Mouse (Mus musculus) CH12.LX (cell line): ENCODE results near the gene Kirrel2. TPM values are rescaled to one million over a fixed set of nuclear protein-coding genes. Genes with fewer than 3 reads are reported as not detected.

Experiments
- DNase-seq: peaks from one replicate; pipeline ENCODE4 v3.0.0-alpha.2; 2013; ENCODE audit errors: extremely low read depth
- H3K27ac ChIP-seq: 2 replicates; pipeline ENCODE4 v1.5.1; 2012; ENCODE audit warnings: low read depth, mild to moderate bottlenecking, control low read depth, moderate library complexity; ENCODE audit not compliant: insufficient read depth
- H3K27me3 ChIP-seq: replicated peaks from 2 replicates; pipeline ENCODE3; 2012; ENCODE audit warnings: inconsistent platforms
- H3K36me3 ChIP-seq, 2 experiments: replicated peaks in 1 of 2; 2 replicates each; pipeline versions ENCODE3 to v1.6.1; 2012; ENCODE audit warnings: inconsistent platforms in 1 of 2, low read length in 1 of 2, mild to moderate bottlenecking in 1 of 2, mixed read lengths in 1 of 2, moderate library complexity in 1 of 2; ENCODE audit not compliant: control insufficient read depth in 1 of 2, insufficient read depth in 1 of 2
- H3K4me1 ChIP-seq, 2 experiments: 2 replicates each; pipeline ENCODE4 v1.6.1; 2012; ENCODE audit warnings: inconsistent platforms in 1 of 2, moderate library complexity in 1 of 2; ENCODE audit not compliant: insufficient read depth in 2 of 2, control insufficient read depth in 1 of 2
- H3K4me2 ChIP-seq: 2 replicates; pipeline ENCODE4 v1.6.1; 2012; ENCODE audit warnings: low read depth, mild to moderate bottlenecking, control low read depth; ENCODE audit not compliant: poor library complexity, insufficient read depth, severe bottlenecking
- H3K4me3 ChIP-seq, 3 experiments: fragments of 150-350 bp in 1 of 3; sonication (generic) in 1 of 3; replicated peaks in 1 of 3; 2 replicates each; pipeline versions ENCODE3 to v1.5.1; 2011 to 2012; ENCODE audit warnings: low read depth in 2 of 3, low read length in 2 of 3, mild to moderate bottlenecking in 2 of 3, moderate library complexity in 2 of 3, control low read depth in 1 of 3, improper control_type of control experiment in 1 of 3, inconsistent platforms in 1 of 3, mixed read lengths in 1 of 3; ENCODE audit not compliant: poor library complexity in 1 of 3
- H3K79me2 ChIP-seq: replicated peaks from 2 replicates; pipeline ENCODE4 v1.6.1; 2012; ENCODE audit warnings: mild to moderate bottlenecking, moderate library complexity; ENCODE audit not compliant: control insufficient read depth, poor library complexity, insufficient read depth, severe bottlenecking; ENCODE audit errors: extremely low read depth
- H3K9ac ChIP-seq: 2 replicates; pipeline ENCODE4 v1.6.1; 2012; ENCODE audit warnings: low read depth, mild to moderate bottlenecking, control low read depth, moderate library complexity; ENCODE audit not compliant: insufficient read depth
- H3K9me3 ChIP-seq: replicated peaks from 2 replicates; pipeline ENCODE3; 2012; ENCODE audit warnings: low read length, inconsistent platforms, mixed read lengths
- BHLHE40 ChIP-seq: IDR thresholded peaks from 2 replicates; pipeline ENCODE4 v1.6.1; 2011; ENCODE audit warnings: mild to moderate bottlenecking, low read depth, low read length, improper control_type of control experiment
- CHD2 ChIP-seq: IDR thresholded peaks from 2 replicates; pipeline ENCODE4 v1.6.1; 2011; ENCODE audit warnings: low read length, improper control_type of control experiment
- ELF1 ChIP-seq: IDR thresholded peaks from 2 replicates; pipeline ENCODE4 v1.6.1; 2014; ENCODE audit warnings: low read depth, mild to moderate bottlenecking, inconsistent platforms, low read length, improper control_type of control experiment
- JUND ChIP-seq: conservative IDR thresholded peaks from 2 replicates; pipeline ENCODE4 v1.6.1; 2011; ENCODE audit warnings: low read depth, low read length, improper control_type of control experiment
- MAX ChIP-seq: IDR thresholded peaks from 2 replicates; pipeline ENCODE4 v1.6.1; 2011; ENCODE audit warnings: low read length, improper control_type of control experiment
- MAZ ChIP-seq: IDR thresholded peaks from 2 replicates; pipeline ENCODE4 v1.6.1; 2012; ENCODE audit warnings: low read depth, mild to moderate bottlenecking, inconsistent platforms, low read length, improper control_type of control experiment, moderate library complexity
- MXI1 ChIP-seq: IDR thresholded peaks from 2 replicates; pipeline ENCODE4 v1.6.1; 2011; ENCODE audit warnings: mild to moderate bottlenecking, low read depth, low read length, improper control_type of control experiment
- MYC ChIP-seq: IDR thresholded peaks from 2 replicates; pipeline ENCODE4 v1.6.1; 2011; ENCODE audit warnings: low read depth, mild to moderate bottlenecking, improper control_type of control experiment, low read length
- NELFE ChIP-seq: IDR thresholded peaks from 2 replicates; pipeline ENCODE4 v1.6.1; 2011; ENCODE audit warnings: low read depth, low read length, improper control_type of control experiment
- NRF1 ChIP-seq: IDR thresholded peaks from 2 replicates; pipeline ENCODE4 v1.6.1; 2014; ENCODE audit warnings: low read depth, mild to moderate bottlenecking, inconsistent platforms, low read length, improper control_type of control experiment, moderate library complexity
- PAX5 ChIP-seq: IDR thresholded peaks from 2 replicates; pipeline ENCODE4 v1.6.1; 2012; ENCODE audit warnings: low read length, inconsistent platforms, mixed read lengths
- POLR2A ChIP-seq: IDR thresholded peaks from 2 replicates; pipeline ENCODE4 v1.6.1; 2011; ENCODE audit warnings: low read depth, mild to moderate bottlenecking, improper control_type of control experiment, low read length
- RAD21 ChIP-seq: IDR thresholded peaks from 2 replicates; pipeline ENCODE4 v1.6.1; 2011; ENCODE audit warnings: low read depth, mild to moderate bottlenecking, low read length, improper control_type of control experiment, moderate library complexity
- SIN3A ChIP-seq: IDR thresholded peaks from 2 replicates; pipeline ENCODE4 v1.6.1; 2012; ENCODE audit warnings: low read length, improper control_type of control experiment, inconsistent platforms
- SMC3 ChIP-seq: IDR thresholded peaks from 2 replicates; pipeline ENCODE4 v1.6.1; 2011; ENCODE audit warnings: low read depth, low read length, improper control_type of control experiment
- TCF12 ChIP-seq: IDR thresholded peaks from 2 replicates; pipeline ENCODE4 v1.6.1; 2014; ENCODE audit warnings: low read depth, mild to moderate bottlenecking, inconsistent platforms, low read length, improper control_type of control experiment
- USF1 ChIP-seq: IDR thresholded peaks from 2 replicates; pipeline ENCODE4 v1.6.1; 2014; ENCODE audit warnings: low read depth, mild to moderate bottlenecking, inconsistent platforms, low read length, improper control_type of control experiment
- USF2 ChIP-seq: conservative IDR thresholded peaks from 2 replicates; pipeline ENCODE4 v1.6.1; 2011; ENCODE audit warnings: low read depth, low read length, improper control_type of control experiment
- ZKSCAN1 ChIP-seq: IDR thresholded peaks from 2 replicates; pipeline ENCODE4 v1.6.1; 2012; ENCODE audit warnings: low read depth, inconsistent platforms, low read length, improper control_type of control experiment, borderline replicate concordance
- dilution Hi-C: fragments of 300-500 bp; cut with MboI; formaldehyde crosslinking; loops from 2 replicates; pipeline ENCODE4 v1.14.3; 2020; ENCODE audit warnings: low sequenced_read_pairs; ENCODE audit not compliant: extremely low pct_unique_long_range_greater_than_20kb, extremely low pct_ligation_motif_present
- in situ Hi-C: fragments of 300-500 bp; cut with MboI; formaldehyde crosslinking; loops from 3 replicates; pipeline ENCODE4 v1.14.3; 2019; ENCODE audit warnings: low sequenced_read_pairs, low pct_ligation_motif_present, low pct_unique_long_range_greater_than_20kb, mixed read lengths
- polyA plus RNA-seq: library from polyadenylated mRNA; unstranded; fragments of >175 nt; gene quantifications from 2 replicates; pipeline ENCODE4 v1.2.1, GENCODE M21; 2012; ENCODE audit warnings: low read depth; ENCODE audit not compliant: insufficient read length
- total RNA-seq, 2 experiments: library from RNA; depleted of rRNA; stranded (reverse); fragments of 300-350 nt in 1 of 2; fragments of >200 nt in 1 of 2; gene quantifications; 2 replicates each; pipeline ENCODE4 v1.2.3; 2012 to 2014

Gene Kirrel2
- total and polyA plus RNA-seq, 3 experiments: not detected

DNA sequence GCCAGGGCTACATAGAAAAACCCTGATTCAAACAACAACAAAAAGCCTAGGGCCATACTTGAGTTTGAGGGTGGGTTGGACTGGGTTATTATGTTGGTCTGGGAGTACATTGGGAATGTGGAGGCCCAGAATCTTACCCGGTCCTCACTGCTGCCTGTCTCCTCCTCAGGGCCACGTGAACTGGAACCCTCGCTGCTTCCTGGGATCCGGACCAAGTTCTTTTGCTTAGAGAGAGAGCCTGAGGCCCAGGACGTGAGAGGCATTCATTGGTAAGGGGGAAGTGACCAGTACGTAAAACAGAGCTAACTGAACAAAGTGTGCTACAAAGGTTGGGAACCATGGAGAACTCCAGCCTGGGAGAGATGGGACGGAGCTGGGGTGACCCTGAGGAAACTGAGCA, 7.2 kb downstream of the Kirrel2 start:
- H3K27me3 ChIP-seq: peaks cover 69% of the 10 kb centered on the region
- in situ Hi-C loops: no loop called here
- no peak for DNase-seq
- no peak overlapping the region for H3K4me2 ChIP-seq
- dilution Hi-C loops: no loop called here
- H3K79me2 ChIP-seq: no peaks in the 10 kb centered on the region
- H3K4me1 ChIP-seq: peaks cover 13 to 14% of the 10 kb centered on the region in 2 experiments
- H3K36me3 ChIP-seq: no peaks in the 10 kb centered on the region
- H3K27ac ChIP-seq: no peak overlapping the region
- H3K9me3 ChIP-seq: peaks cover 28% of the 10 kb centered on the region
- TF ChIP-seq PAX5 (no peak), NRF1 (no peak), USF2 (no peak), MYC (no peak), BHLHE40 (no peak), TCF12 (no peak), MAX (no peak)
- TF ChIP-seq, all 38 proteins: peak for 0
- Histone ChIP-seq H3K4me3 (no peak overlapping the region), H3K9ac (no peak overlapping the region)

GRCm38 (mm10) chr7:30444971-30445751, 12.3 kb downstream of the Kirrel2 start, which contains the start of gene Aplp1:
Gene Aplp1 (minus strand): TSS chr7:30445535.
- peak within 1 kb of the TSS in 1 of 3 experiments; percentile 39 for H3K4me3 ChIP-seq
- peaks cover 38% of the 10 kb centered on the region for H3K9me3 ChIP-seq
- in situ Hi-C loops (loop anchor here (10.0 kb wide), 1 partner anchor 50 kb away; the partner anchor contains the start of gene Prodh2), dilution Hi-C loops (no loop called here)
- TF ChIP-seq JUND (no peak), MAX (no peak), NRF1 (peak; percentile 39; the same call in 1 of the 2 replicates)
- no peaks in the 10 kb centered on the region for H3K4me1 ChIP-seq
- H3K27me3 ChIP-seq: peaks cover 64% of the 10 kb centered on the region
- H3K9ac ChIP-seq: 0 out of 2 replicates have a peak within 1 kb of the TSS, but pooled peaks have one; percentile 18
- H3K27ac ChIP-seq: no peak within 1 kb of the TSS
- DNase-seq: no peak
- H3K36me3 ChIP-seq: no peaks in the 10 kb centered on the region
- H3K4me2 ChIP-seq: peak within 1 kb of the TSS; percentile 16; the same call in 1 of the 2 replicates
- no peaks in the 10 kb centered on the region for H3K79me2 ChIP-seq

DNA sequence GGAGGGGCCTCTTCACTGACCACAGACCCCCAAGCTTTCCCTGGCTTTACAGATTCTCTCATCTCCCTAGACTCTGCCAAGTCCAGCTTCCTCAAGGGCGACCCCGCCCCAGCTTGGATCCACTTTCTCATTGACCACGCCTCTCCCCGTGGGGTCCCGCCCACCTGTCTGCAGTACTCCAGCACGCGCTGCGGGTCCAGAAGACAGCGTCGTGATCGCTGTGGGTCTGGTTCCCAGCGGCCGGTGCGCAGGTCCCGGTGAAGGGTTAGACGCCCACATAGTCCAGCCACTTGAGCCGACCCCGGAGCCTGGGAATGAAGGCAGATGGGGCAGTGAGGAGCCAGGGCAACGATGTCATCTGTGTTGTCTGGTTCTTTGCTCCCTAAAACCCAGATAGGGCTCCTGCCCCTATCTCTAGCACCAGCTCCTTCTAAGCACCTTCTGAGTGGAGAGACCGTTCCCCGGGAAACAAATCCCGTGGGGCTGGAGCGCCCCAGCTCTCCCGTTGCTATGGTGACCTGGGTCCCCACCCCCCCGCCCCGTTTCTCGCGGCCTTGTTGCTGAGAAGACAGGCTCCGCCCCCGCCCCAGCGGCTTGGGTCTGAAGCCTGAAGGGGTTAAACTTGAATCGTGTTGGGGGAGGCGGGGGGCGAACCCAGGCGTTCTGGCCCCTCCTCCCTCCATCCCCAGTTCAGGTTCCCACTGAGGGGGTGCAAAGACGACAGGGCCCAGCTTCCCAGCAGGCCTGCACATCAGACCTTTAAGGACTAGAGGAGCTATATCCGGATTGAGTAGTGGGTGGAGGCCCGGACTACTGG, 13.1 kb downstream of the Kirrel2 start:
- Histone ChIP-seq H3K9ac (no peak overlapping the region), H3K4me3 (no peak overlapping the region), H3K4me2 (no peak overlapping the region), H3K27ac (no peak overlapping the region), H3K27me3 (peaks cover 64% of the 10 kb centered on the region), H3K36me3 (no peaks in the 10 kb centered on the region), H3K9me3 (peaks cover 38% of the 10 kb centered on the region), H3K79me2 (no peaks in the 10 kb centered on the region), H3K4me1 (no peaks in the 10 kb centered on the region)
- dilution Hi-C loops (no loop called here), in situ Hi-C loops (loop anchor here (10.0 kb wide), 1 partner anchor 50 kb away; the partner anchor contains the start of gene Prodh2)
- DNase-seq: no peak
- TF ChIP-seq ELF1 (no peak), MXI1 (no peak), ZKSCAN1 (no peak), CHD2 (no peak), RAD21 (no peak), BHLHE40 (no peak), NELFE (no peak), SMC3 (no peak), NRF1 (no peak), SIN3A (no peak), USF1 (no peak), JUND (no peak), USF2 (no peak), PAX5 (no peak), MAX (no peak), POLR2A (no peak), MAZ (no peak)
